Mouse (Mus musculus) CH12.LX (cell line): ENCODE data around the gene Sec1.

Source experiments
- CTCF ChIP-seq, 2 experiments: IDR thresholded peaks in 1 of 2; conservative IDR thresholded peaks in 1 of 2; 2 replicates each; pipeline ENCODE4 v1.5.1; 2011 to 2012; ENCODE audit warnings: low read depth in 2 of 2, low read length in 2 of 2, improper control_type of control experiment in 1 of 2, inconsistent platforms in 1 of 2, mild to moderate bottlenecking in 1 of 2, moderate library complexity in 1 of 2
- ETS1 ChIP-seq: conservative IDR thresholded peaks from 2 replicates; pipeline ENCODE4 v1.6.1; 2012; ENCODE audit warnings: low read depth, mild to moderate bottlenecking, inconsistent platforms, low read length, improper control_type of control experiment, moderate library complexity
- MEF2A ChIP-seq: IDR thresholded peaks from 2 replicates; pipeline ENCODE4 v1.6.1; 2014; ENCODE audit warnings: low read depth, mild to moderate bottlenecking, inconsistent platforms, low read length, improper control_type of control experiment, borderline replicate concordance
- MYC ChIP-seq: IDR thresholded peaks from 2 replicates; pipeline ENCODE4 v1.6.1; 2011; ENCODE audit warnings: low read depth, mild to moderate bottlenecking, improper control_type of control experiment, low read length
- RCOR1 ChIP-seq: conservative IDR thresholded peaks from 2 replicates; pipeline ENCODE4 v1.6.1; 2012; ENCODE audit warnings: low read depth, mild to moderate bottlenecking, inconsistent platforms, low read length, improper control_type of control experiment
- TCF12 ChIP-seq: IDR thresholded peaks from 2 replicates; pipeline ENCODE4 v1.6.1; 2014; ENCODE audit warnings: low read depth, mild to moderate bottlenecking, inconsistent platforms, low read length, improper control_type of control experiment
- ZNF384 ChIP-seq: IDR thresholded peaks from 2 replicates; pipeline ENCODE4 v1.6.1; 2012; ENCODE audit warnings: low read depth, low read length, improper control_type of control experiment, inconsistent platforms

- TF ChIP-seq CTCF (conservative IDR thresholded peaks at IDR 0.05 in 1 of 2, IDR thresholded peaks at IDR 0.05 in 1 of 2; ENCODE audit: low read depth in 2 of 2, low read length in 2 of 2) (no peak), ZNF384 (no peak), MEF2A (no peak), RCOR1 (no peak), ETS1 (no peak), TCF12 (no peak), MYC (no peak)
These were observed 22.3 kb upstream of the Sec1 start for GRCm38 (mm10) chr7:45716460-45716857.
